Mouse (Mus musculus) E14TG2a.4 (cell line): Measurements from ENCODE around the gene Prkca.

Experiments
- CTCF ChIP-seq: conservative IDR thresholded peaks from 2 replicates; pipeline ENCODE4 v1.5.1; 2014; ENCODE audit warnings: low read length
- NANOG ChIP-seq: IDR thresholded peaks from 2 replicates; pipeline ENCODE4 v1.6.1; 2014; ENCODE audit warnings: borderline replicate concordance, low read length, mixed read lengths
- POU5F1 ChIP-seq: IDR thresholded peaks from 2 replicates; pipeline ENCODE4 v1.6.1; 2014; ENCODE audit warnings: low read length, borderline replicate concordance

GRCm38 (mm10) chr11:108196796-108197195 lies 146.9 kb downstream of the Prkca start:
- TF ChIP-seq CTCF (no peak), NANOG (no peak), POU5F1 (no peak)
